Mouse (Mus musculus) 3134 (cell line): ENCODE data around the gene Itpripl2.

Source experiments
- DNase-seq: peaks from one replicate; pipeline ENCODE4 v3.0.0-alpha.2; 2011; ENCODE audit warnings: low spot score; ENCODE audit not compliant: insufficient read length; ENCODE audit errors: extremely low read depth

Gene Itpripl2

DNA sequence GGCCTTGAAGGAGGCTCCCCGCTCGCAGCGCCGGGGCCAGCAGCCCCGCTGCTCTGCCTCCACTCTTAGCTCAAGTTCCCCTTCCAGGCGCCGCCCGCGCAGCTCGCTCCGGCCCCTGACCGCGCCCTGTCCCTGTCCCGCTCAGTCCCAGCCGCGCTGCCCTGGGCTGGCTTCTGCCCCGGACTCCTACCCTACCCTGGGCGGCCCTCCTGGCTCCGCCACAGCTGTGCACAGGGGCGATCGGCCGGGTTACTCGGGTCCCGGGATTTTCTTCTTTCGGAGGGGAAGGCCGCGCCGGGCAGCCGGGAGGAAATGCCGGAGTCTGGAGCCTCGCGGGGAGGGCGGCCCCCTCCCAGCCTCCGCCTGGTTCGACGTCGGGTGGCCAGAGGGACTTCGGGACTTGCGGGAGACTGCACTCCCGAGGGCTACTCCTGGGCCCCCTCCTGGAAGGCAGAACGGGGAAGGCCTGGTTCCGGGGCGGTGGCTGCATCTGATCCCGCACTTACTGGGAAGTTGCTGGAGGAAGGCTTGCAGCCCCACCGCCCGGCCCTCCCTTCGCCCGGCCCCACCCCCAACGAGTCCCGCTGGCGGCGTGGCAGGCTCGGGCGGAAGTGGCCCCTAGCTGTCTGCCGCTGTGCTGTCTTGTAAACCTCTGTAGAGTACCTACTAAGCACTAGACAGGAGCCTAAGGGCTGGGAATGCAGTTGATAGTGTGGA, at the start of gene Itpripl2:
Gene Itpripl2 (minus strand): TSS at position 545 of the 717 bp plus-strand sequence.
- peak; percentile 92 for DNase-seq

DNA sequence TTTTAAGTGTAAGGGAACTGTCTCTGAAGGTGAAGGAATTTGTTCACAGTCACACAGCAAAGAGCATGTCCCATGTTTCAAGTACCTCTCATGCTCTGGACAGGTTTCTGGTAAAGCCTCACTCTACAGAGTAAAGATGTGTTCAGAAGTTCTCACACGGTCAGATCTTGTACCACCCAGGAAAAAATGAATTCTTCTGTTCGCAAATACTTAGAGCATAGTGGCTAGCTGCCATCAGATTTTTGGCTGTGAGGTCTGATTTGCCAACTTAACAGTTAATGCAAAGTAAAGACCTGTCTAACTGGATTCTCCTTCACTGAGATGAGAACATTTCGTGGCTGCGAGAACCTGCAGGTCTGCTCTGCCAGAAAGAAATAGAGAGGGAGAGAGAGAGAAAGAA, 43.3 kb upstream of the Itpripl2 start:
- no peak for DNase-seq

DNA sequence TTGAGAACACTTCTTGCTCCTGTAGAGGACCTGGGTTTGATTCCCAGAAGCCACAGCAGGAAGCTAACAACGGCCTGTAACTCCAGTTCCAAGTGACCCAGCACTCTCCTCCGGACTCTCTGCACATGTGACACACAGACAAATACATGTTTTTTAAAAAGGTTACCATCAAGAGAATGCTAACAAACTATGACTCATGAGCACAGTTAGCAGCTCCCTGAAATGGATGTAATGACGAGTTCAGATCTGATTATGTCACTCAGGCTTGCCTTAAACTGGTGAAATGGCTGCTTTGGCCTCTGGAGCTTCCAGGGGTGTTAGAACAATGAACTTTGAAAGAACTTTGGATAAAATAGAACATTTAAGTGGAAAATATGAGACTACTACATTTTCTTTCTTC, 42.6 kb upstream of the Itpripl2 start:
- DNase-seq: no peak

DNA sequence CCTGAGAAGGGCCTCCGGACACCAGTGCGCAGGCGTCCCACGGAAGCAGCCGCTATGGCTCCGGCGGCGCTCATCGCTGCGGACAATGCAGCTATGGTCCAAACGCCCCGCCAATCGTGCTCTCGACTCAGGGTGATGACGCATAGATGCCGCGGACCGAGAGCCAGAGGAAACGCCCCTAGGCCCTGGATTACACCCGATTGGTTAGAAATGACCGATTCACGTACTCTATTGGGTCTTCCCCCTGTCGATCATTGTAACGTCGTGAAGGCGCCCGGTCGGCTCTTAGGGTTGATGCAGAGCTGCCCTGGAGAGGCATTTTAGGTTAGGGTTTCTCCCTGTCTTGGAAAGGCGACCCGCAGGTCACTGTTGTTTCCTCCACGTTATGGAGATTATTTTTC, 41.4 kb upstream of the Itpripl2 start, which contains the start of gene Coq7:
Gene Coq7 (minus strand): TSS at position 179 of the 401 bp plus-strand sequence.
- peak; percentile 95 for DNase-seq

DNA sequence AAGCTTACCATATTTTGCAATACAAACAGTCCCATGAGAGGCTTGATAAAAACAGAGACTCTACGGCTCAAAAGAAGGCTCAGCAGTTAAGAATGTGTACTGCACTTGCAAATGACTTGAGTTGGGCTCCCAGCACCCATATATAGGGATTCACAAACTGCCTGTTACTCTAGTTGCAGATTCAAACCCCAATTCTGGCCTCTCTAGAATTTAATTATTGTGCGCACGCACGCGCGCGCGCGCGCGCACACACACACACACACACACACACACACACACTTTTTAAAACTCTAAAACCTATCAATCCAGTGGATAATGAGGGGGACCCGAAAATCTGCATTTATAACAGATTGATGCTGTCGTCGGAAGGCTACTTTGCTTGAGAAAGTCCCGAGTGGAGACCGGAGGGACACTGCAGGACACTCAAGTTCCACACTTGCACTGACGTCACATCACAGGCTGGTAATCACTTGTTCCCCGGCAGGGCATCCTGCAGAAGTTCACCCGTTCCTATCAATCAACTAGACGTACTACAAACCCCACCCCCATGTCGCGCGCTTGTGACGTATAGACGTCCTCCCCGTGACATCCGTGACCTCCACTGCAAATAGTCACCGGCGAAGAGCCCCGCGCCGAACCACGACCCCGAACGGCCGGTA, 40.9 kb upstream of the Itpripl2 start:
- no peak for DNase-seq

DNA sequence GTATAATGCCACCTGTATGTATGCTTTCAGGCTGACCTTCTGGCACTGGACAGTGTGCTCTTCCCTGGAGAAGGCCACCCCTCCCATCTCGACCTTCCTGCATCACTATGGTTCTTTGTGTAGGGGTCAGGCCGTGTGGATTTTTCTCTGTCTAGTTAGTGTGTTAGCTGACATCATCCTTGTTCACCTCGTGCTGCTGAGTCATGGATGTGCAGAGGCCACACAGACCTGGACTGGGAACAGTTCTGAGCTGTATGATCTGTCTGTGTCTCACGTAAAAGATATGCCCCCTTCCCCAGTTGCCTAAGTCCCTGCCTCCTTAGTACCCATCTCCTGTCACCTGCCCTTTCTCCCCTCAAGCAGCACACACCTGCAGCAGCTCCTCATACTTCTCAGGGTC, 35.2 kb upstream of the Itpripl2 start:
- no peak for DNase-seq

DNA sequence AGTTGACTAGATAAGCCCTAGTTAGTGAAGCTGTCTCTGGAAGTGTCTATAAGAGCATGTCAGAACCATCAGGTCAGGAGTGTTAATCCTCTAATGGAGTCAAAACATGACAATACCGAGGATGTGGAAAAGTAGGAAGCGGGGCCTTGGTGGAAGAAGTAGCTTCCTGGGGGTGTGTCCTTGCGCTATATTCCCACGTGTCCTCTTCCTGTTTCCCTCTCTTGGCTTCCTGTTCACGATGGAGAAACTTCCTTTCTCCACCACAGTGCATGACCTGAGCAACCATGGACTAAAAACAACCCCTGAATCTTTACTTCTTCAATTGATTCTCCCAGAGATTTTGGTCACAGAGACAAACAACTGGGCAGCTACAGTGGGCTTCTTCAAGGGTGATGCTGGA, 30.3 kb upstream of the Itpripl2 start:
- DNase-seq: no peak

DNA sequence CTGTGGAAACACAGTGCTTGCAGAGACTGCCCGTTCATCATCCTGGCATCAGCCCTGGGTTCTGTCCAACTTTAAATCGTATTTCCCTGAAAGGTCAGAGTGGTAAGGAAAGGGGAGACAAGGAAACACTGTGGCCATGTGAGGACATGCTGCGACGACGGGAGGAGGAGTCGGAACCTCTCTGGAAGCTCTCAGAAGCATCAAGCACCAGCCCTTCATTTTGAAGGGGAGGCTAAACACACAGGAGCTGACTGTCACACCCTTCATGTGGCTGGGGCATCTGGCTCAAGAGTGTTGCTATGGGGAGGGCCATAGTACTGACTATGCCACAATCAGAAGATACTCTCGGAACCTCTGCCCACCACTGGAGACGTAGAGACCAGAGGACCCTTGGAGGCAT, 27.9 kb upstream of the Itpripl2 start:
- no peak for DNase-seq

DNA sequence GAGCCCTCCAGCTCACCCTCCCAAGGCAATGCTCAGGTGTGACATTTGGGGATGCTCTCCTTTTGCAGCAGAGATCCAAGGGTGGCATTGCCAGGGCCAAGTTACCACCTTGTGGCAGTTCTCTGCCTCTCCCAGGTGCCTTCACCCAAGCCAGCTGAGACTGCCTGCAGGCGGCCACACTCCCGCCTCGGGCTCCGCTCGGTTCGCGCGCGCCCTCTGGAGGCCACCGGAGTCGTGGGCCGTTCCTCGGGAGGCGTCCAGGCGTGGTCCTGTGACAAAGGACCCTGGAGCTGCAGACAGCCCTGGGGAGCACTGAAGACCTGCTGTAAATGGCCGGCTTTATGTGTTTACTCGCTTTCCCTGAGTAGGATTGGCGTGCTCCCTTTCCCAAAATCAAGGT, 26.9 kb upstream of the Itpripl2 start:
- peak; percentile 77 for DNase-seq

DNA sequence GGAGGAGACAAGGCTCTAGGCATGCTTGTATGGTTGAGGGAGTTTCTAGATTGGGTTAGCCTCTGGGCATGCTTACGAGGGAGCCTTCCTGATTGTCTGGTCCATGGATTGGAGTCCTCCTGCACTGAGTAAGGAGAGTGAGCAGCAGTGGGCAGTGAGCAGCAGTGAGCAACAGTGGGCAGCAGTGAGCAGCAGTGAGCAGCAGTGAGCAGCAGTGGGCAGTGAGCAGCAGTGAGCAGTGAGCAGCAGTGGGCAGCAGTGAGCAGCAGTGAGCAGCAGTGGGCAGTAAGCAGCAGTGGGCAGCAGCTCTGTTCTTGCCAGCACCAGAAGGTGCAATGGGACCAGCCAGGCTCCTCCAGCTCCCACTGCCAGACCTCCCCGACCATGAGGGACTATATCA, 26.0 kb upstream of the Itpripl2 start:
- peak; percentile 74 for DNase-seq

DNA sequence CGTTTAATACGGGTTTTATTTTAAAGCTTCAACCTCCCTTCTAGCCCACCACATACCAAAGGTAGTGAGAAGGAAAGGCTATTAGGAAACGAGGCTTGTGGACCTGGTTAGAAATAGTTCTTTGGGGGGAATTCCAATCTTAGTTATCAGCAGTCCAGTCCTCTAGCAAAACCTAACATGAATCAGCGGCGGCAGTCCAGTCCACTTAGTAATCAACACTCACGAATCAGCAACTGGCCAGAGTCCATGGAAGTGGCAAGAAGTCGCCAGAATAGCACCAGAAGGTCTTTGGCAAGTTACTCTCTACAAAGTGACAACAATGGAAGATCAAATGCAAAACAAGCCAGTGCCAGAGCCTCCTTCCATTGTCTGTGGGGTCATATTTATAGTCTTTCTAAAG, 16.8 kb upstream of the Itpripl2 start:
- no peak for DNase-seq

DNA sequence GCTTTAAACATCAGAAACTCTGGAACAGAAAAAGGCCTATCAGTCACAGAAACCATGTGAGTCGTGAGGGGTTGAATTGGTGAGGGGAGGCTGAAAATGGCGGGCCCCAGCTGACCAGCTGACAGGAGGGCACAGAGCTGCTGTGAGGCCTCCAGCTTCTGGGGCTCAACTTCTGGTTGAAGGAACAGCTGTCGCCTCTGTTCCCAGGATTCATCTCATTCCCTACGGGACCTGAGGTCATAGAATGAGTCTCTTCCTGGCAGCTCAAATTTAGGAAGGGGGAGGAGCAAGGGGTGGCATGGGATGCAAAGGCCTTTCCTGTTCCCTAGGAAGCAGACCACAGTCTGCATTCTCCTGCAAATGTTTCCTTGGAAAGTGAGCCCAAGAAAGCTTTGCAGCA, 12.1 kb upstream of the Itpripl2 start:
- no peak for DNase-seq

DNA sequence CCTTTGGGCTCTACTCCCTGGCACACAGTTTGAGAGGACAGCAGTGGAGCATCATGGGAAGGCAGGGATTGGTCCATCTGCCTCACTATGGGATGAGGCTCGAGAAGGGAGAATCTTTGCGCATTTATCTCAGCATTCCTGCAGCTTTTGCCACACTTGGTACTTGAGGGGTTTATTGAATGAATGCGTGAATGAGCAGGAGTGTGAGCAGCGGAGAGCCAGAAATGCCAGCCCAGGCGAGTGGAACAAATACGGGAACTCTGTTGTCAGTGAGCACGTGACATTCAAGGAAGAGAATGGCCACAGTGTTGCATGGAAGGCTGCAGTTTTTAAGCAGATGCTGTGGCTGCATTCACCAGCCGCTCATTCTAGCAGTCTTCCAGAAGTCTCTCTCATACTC, 10.6 kb upstream of the Itpripl2 start:
- no peak for DNase-seq

DNA sequence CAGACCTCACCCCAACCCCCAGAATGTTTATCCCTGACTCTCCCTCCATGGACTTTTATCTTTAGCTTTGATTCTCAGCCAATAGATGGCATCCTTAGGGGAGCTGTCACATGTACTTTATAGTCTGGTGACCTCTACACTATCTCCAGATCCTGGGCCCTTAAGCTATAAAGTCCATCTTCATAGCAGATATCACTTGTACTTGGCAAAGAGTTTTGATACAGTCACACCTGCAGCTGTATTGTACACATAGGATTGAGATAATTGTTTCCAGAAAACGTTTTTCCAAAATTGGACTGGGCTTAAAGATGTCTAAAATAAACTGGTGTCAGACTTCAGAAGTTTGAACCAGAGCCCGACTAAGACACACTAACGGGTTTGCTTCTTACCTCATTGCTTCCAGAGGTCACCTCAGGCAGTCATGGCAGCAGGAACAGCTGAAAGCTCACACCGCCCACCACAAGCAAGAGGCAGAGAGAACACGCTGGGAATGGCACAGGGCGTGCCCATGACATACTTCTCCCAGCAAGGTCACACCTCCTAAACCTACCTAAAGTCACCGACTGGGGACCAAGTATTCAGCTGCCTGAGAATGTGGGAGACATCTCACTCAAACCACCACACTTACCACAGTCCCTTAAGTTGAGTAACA, 8.1 kb upstream of the Itpripl2 start:
- no peak for DNase-seq

DNA sequence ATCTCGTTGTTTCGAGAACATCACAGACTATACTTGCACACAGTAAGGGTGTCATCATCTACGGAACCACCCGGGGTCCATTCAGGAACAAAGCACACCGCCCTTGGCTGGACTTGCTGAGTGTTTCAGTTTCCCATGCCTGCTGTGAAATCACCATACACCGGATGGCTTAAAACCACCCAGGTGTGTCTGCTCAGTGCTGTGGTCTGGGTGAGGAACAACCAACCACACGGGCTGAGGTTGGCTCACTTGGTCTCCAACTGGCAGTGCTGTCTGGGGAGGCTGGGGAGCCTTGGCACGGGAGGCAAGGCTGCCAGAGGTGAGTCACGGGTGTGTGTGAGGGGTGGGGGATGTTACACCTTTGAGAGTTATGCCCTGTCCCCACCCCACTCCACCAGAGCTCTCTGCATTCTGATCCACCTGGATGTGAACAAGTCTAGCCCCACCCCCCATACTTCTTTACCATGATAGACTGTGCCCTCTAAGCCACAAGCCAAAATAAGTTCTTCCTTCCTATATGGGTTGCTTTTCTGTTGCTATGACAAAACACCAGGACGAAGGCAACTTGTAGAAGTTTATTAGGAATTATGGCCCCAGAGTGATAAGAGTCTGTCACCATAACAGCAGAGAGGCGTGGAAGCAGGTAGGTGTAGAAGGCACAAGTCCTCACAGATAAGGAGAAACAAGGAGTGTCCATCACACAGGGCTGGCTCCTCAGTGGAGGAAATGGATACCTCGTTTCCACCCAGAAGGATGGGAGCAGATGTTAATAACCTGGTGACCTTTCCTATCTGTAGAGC, 7.4 kb upstream of the Itpripl2 start:
- DNase-seq: no peak

DNA sequence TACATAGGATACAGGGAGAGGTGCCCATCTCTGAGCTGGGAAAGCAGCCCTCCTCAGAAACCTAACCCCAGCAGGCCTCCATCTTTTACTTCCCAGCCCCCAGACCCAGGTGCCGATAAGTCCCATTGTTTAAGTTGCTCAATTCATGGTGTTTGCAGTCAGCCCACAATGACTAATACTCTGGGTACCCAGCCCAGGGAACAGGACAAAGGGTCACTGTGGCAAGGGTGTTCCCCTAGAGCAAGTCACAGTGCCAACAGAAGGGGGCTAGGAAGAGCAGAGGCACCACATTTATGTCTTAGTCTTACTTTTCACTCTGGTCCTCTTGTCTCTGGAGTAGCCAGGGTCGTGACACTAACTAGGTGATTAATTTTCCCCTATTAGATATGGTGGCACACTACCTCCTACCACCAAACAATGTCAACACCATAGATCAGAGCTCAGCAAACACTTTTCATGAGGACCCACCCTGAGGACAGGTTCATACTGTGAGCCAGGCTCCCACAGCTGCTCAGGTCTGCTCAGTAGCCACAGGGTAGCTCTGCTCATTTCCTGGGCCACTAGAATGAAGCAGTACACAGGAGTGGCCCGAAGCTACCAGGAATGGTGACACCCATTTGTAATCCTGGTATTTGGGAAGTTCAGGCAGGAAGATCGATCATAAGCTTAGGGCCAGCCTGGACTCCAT, 3.3 kb upstream of the Itpripl2 start:
- no peak for DNase-seq

DNA sequence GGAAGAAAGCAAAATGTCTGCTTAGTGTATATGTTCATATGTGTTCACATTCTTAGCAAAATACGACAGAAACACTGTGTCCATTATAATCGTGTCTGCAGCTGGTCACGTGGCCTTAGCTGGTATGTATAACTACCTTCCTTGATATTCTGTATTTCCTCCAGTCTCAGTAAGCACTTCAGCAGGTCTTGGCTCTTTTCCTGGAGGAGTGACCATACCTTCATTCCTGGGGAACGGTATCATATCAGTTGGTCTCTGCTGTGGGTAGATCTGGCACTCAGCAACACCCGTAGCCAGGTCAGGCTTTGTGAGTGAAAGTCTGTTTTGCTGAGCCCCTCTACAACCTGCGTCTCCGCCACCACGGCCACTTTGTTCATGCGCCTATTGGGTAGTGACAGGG, 2.1 kb upstream of the Itpripl2 start:
- no peak for DNase-seq

DNA sequence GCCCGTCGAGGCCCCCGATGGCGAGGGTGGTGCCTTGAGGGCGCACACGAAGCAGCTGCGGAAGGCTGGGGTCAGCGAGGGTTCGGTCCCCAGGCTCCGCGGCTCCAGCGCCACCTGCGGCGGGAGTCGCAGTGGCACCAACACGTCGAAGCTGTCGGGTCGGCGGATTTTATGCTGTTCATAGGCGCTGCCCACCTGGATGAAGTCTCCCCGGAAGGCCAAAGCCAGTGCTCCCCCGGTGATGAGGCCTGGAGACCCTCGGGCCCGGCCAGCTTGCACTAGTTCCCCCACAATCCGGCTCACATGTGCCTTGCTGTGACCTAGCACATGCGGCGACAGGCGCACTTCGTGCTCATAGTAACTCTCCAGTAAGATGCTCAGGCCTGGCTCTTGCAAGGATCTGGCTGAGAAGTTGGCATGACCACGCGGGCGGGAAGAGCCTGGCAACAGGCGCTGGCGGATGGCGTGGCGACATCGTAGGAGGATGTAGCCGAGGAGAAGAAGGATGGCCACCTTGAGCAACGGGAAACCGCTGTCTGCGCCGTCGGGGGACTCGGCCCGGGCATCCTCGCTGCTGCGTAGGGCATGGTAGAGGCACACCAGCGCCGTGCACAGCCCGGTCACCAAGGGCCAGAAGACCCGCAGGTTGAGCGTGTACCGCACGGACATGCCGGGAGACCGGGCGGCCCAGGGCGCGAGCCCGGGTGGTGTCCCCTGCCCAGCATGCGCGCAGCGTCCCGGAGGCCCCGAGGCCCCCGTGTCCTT, 927 bp downstream of the Itpripl2 start:
- peak; percentile 86 for DNase-seq

DNA sequence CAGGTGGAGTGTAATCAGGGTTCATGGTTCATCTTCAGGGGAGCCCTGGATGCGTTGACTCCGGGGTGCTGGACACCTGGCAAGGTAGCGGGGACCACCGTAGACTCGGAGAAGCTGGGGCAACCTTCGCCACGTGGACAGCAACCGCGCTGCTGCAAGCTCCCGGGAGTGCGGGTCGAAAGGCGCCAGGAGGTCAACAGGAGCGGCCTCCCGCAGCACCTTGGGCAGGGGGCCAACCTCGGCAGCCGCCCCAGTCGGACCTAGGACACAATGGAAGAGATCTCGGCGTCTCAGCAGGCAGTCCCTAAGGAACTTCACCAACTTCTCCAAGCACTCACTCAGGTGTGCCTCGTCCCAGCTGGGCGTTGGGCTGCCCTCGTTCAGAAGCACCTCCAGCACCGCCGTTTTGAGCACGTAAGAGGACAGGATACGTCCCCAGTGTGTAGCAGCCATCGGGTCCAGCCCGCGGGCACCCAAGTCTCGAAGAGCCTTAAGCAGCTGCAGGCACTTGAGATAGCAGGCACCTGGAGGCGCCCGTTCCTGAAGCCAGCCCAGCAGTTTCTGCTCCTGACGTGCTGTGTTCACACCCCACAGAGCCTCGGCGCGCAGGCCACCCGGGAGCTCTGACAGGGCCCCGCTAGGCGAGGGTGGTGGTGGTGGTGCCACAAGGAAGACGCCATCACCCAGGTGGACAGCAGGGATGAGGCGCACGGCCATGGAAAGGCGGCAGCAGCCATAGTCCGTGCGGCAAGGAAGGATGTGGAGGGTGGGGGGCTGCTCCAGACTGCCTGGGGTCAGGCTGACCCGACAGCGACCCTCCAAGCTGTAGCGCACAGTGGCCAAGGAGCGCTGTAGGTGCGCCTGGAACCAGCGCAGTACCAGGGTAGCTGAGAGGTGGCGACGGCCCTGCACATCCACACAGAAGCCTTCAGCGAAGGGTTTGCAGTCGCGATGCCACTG, 1.8 kb downstream of the Itpripl2 start:
- DNase-seq: peak; percentile 75
